Mouse (Mus musculus) embryo, embryonic 11 days (tissue): ENCODE measurements at regions not wholly inside any gene's neighbourhood (a gene's known extent, or its start where the extent isn't known, plus 50 kb on each side); places are given as distances from the start of the nearest gene placed in this dataset.
"Not testable (repeated sequence)": the region's sequence is repeated elsewhere in the genome, so short reads cannot be mapped to it uniquely, and the experiment has no call there.

Experiments
- DNase-seq: peaks from one replicate; pipeline ENCODE4 v3.0.0-alpha.2; 2015

DNA sequence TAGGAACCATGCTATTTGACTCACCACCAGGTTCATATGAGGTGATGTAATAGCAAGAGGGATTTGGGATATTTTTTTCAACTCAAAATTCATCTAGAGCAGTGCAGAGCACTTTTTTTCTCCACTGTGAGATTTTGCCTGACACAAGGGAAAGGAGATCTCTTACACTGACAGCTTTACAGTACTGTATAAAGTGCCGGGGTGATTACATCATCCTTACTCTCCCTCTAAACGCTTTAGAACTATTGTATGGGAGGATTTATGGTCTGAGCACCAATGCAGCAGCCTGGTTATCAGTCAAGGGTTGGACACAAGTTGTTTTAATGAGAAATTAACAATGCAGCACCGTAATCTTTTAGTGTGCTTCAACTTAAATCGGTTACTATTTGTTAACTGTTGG, 196.5 kb downstream of the Bmp2 start:
- no peak for DNase-seq

DNA sequence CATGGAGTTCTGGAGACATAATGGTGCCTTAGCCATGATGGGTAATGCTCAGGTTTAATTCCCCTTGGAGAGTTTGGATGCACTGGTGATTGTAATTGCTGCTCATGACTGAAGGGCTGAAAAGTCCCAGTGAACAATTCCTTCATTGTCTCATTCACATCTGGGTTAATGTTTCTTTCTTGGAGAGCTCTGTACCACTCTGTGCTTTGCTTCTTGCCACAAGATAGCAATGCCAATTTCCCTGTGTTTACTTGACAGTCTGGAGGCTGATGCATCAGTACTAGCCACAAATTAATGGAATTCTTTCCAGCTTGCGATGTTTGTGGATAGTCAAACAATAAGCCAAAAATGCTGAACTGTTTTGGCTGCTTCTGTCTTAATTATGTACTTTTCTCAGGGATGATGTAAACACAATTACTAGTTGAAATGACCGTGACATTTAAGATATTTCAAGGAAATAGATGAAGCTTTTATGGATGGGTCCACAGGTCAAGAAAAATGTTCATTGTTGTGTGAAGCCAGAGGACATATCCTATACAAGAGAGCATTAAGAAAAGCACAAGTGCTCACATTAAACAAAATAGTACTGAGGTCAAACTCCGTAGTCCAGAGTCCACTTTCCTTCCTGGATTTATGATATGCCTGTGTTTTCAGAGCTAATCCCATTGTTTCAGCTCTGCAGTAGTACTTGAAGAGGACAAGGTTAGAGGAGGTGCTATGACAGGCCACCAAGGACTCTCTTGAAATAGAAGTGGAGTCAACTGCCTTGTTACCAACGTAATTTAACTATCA, 198.1 kb downstream of the Bmp2 start:
- DNase-seq, result no peak

DNA sequence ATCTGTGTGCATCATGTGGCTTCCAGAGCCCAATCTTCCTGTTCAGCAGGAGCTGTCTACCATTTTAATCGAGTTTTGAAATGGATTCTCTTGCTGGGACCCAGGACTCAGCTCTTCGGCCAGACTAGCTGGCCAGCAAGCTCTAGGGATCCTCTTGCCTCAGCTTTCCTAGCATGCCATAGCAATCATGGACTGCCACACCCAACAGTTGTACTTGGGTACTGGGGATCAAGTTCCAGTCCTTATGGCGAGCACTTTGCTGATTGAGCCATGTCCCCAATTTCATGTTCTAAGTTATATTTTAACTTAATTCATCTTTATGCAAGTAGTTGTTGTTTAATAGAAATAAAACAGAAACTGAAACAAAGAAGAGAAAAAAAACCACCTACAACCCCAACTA, 202.1 kb downstream of the Bmp2 start:
- DNase-seq, result no peak

DNA sequence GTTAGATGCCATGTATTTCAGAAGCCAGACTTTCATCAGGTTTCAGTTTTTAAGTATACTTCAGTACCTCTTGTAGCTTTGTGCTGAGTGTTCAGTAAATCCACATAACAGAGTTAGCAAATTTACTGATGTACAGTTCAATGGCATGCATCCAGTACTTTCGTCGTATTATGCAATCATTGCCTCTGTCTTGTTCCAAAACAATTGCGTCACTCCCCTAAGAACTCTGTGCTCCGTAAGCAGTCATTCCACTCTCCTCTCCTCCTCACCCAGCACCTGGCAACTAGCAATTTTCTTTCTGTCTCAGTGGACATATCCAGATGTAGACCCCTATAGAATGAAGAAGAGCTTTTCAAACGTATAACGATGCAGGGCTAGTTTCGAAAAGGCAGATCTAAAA, 209.5 kb downstream of the Bmp2 start:
- DNase-seq, result no peak

DNA sequence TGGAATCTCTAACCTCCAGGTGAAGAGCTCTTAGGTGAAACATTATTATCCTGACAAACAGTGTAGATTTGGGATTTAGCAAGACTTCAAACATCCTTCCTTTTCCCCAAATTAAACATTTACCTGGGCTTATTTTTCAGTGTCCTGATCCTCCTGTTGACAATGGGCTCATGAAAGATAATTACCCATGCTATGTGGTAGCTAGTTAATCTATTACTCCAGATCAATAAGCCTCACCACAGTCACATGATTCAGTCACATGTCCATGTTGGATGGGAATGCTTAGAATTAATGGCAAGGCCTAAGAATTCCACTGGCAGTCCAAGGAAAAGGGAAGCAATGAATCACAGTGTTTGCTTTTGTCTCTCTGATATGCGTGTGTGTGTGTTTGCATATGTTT, 216.6 kb downstream of the Bmp2 start:
- no peak for DNase-seq

DNA sequence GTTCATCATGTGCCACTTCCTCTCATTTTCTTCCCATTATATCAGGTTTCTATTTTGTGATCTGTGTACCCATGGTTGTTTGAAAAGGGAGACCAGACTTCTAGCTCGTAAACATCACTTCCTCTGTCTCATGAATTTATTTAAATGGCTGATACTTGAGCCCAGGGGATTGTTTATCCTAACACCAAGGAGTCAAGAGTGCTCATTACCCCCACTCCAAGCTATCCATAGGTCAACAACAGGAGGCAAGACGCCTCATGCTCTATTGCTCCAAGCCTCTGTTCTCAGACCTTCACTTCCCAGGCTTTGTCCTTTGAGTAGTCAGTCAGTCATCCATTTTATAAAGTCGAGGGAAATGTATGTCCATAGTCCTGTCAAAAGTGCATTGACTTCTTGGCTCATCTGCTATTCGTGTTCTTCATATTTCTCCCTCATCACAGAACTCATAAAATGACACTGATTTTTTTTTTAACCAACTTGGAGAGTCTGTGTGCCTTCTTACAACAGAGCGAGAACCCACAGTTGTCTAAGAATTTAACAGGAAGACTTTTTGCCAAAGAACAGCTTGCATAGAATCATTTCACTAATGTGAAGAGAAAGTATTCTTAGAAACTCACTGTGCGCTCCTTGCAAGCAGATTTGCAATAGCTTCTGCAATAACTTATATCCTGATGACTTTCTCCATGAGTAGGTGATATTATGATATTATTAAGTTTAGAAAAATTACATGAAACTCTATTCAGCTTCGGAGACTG, 231.8 kb downstream of the Bmp2 start:
- DNase-seq, result no peak

DNA sequence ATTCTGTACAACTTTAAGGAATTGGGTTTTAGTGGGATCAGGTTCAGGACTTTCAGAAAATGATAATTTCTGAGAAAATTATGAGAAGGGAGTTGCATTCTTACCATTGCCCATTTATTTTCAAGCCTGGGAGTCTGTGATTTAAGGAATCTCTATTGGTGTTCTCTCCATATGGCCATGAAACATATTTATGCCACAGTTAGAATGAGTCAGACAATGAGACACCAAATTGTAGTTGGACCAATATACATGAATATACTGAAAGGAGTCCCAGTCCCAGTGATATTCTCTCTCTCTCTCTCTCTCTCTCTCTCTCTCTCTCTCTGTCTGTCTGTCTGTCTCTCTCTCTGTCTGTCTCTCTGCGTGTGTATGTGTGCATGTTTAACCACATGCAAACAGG, 239.1 kb downstream of the Bmp2 start:
- no peak for DNase-seq

DNA sequence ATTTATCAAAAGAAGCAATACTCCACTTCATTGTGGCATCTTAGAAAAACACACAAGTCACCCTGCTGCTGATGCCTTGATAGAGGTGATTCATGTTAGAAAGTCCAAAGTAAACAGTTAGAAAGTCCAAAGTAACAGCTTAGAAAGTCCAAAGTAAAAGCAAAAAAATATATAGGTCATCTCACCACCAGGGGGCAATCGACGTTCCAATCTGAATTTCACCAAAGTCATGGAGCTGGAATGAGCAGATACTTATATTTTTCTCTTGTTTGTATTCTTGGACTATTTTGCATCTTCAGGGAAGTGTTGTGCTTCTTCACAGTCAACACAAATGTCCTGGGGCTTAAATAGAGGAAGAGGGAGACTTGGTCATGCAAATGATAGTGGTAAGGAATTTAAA, 241.3 kb downstream of the Bmp2 start:
- DNase-seq, result peak; percentile 54

DNA sequence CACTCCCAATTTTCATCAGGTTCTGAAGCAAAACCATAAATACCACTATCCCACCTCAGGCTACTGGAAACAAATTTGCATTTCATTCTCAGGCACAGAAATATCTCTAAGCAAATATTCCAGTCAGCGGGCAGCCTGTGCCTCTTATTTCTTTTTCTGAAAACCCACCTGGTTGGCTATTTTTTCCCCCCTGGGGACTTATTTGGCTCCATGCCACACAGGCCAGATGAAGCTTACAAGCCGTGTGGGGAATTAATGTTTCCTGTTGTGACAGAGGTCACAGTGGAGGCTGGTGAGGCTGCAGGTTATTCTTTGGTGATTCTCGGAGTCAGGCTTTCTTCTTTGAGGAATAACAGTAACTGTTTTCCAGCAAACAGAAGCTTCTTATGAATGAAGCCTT, 250.7 kb downstream of the Bmp2 start:
- DNase-seq, result peak; percentile 23

DNA sequence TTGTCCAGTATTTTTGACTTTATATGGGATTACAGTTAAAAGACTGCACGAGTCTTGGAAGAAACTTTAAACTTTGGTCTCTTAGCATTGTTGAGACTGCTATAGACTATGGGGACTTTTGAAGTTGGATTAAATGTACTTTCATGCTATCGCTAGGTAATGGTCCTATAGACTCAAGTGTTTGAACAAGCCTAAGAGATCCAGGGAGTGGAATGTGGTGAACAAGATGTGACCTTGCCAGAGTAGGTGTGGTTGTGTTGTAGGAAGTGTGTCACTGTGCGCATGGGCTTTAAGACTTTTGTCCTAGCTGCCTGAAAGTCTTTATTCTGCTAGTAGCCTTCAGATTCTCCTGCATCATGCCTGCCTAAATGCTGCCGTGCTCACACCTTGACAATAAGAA, 269.5 kb downstream of the Bmp2 start:
- DNase-seq, result no peak

DNA sequence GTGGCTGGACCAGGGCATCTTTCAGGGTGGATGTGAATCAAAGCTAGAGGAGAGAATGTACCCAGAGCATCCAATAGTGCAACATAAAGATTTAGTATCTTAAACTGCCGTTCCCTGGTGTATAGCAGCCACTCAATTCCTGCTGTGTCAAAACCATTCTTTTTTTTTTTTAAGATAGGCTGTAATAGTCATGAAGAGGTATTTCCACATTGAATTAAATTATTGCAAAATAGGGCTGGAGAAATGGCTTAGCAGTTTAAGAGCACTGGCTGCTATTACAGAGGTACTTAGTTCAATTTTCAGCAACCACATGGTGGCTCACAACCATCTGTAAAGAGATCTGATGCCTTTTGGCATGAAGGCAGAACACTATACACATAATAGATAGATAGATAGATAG, 277.4 kb downstream of the Bmp2 start:
- no peak for DNase-seq

DNA sequence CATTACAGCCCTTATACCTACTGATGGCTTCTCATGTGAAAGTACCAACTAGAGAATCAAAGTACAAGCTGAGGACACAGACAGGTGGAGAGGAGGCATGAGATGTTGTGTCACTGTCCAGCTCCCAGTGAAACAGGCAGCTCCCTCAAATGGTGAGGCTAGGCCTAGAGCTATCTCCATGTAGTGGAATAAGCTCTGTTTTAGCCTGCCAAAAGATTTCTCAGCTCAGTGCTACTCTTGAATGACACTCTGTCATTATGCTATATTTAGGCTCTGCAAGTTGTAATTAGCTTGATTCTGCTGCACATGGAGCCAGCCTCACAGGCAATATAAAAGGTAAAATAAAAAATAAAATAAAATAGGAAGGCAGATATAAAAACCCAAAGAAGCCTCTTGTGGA, 298.5 kb downstream of the Bmp2 start:
- no peak for DNase-seq

DNA sequence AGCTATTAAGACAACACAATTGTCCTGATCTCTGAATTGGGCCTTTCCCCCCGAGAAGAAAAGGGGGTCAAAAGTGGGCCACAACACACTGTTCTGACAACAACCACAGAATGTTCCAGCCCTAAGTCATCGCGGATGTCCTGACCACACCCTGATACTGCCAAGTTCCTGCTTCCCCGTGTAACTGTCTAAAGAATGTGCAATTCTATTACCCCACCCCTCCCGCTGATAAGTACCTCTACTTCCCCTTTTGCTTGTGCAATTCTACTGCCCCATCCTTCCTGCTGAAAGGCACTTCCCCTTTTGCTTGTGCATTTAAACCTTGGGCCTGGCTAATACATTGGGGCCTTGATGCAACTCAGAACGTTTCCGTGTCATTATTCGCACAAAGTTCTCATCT, 323.0 kb downstream of the Bmp2 start:
- not testable (repeated sequence) for DNase-seq

DNA sequence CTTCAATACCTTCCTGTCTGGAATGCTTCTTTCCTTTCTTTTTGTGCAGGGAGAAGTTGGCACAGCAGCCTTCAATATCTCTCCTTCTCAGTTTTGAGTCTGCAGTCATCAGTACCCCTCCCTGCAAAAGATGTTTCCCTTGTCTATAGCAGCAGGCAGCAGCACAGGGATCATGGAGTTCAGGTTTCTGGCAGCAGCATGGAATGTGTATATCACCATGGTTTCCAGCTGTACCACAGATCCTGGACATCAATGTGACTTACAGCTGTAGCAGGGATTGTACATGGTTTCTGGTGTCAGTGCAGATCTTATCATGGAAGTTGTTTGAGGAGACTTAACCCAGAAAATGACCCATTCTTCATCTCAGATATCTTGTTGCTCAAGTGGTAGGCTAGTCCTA, 331.7 kb downstream of the Bmp2 start:
- peak; percentile 8 for DNase-seq

DNA sequence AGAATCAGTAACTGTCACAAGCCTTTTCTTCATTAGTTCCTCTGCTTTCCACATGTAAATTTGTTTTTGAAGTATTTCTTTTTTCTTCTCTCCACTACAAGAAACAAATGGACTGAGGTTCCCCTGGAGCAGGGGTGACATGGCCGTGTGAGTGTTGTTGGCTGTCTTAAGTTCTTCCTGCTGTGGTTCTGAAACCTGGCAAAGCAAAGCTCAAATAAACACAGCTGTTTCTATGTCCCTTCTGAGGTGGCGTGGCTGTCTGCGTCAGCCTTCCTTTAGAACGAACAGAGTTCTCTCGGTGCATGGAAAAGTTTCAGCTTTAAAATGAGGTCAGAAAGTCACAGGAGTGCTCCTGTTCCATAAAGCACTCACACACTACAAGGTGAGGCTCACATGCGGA, 354.3 kb downstream of the Bmp2 start:
- DNase-seq, result no peak
